Mouse (Mus musculus) forebrain, embryonic 11.5 days (tissue): ENCODE results near the gene Ugt2b5. TPM values are rescaled to one million over a fixed set of nuclear protein-coding genes. Genes with fewer than 3 reads are reported as not detected.

Source experiments
- ATAC-seq: fragments of 200-750 bp; cut with Nextera tagmentation; replicated peaks from 2 replicates; pipeline ENCODE4 v1.8.0; 2017; ENCODE audit warnings: moderate TSS enrichment; ENCODE audit not compliant: low FRiP score
- DNase-seq: peaks from one replicate; pipeline ENCODE4 v3.0.0-alpha.2; 2017; ENCODE audit warnings: low spot score
- H3K27ac ChIP-seq: fragments of 300-500 bp; sonication (generic); 2 replicates; pipeline ENCODE4 v1.5.1; 2014; ENCODE audit warnings: low read depth, low read length
- H3K27me3 ChIP-seq: fragments of 300-500 bp; sonication (generic); 2 replicates; pipeline ENCODE4 v1.6.1; 2014; ENCODE audit warnings: mild to moderate bottlenecking, low read length, mixed read lengths; ENCODE audit not compliant: control insufficient read depth, insufficient read depth
- H3K36me3 ChIP-seq: fragments of 300-500 bp; sonication (generic); 2 replicates; pipeline ENCODE4 v1.6.1; 2014; ENCODE audit warnings: mild to moderate bottlenecking, low read length, moderate library complexity, mixed read lengths; ENCODE audit not compliant: control insufficient read depth, insufficient read depth
- H3K4me1 ChIP-seq: fragments of 300-500 bp; sonication (generic); replicated peaks from 2 replicates; pipeline ENCODE4 v1.6.1; 2014; ENCODE audit warnings: low read length, mixed read lengths; ENCODE audit not compliant: control insufficient read depth, insufficient read depth
- H3K4me2 ChIP-seq: fragments of 300-500 bp; sonication (generic); 2 replicates; pipeline ENCODE4 v1.6.1; 2014; ENCODE audit warnings: low read depth, mild to moderate bottlenecking, low read length, moderate library complexity, mixed read lengths; ENCODE audit not compliant: severe bottlenecking
- H3K4me3 ChIP-seq: fragments of 300-500 bp; sonication (generic); 2 replicates; pipeline ENCODE4 v1.5.1; 2014; ENCODE audit warnings: low read depth, low read length
- H3K9ac ChIP-seq: fragments of 300-500 bp; sonication (generic); 2 replicates; pipeline ENCODE4 v1.6.1; 2014; ENCODE audit warnings: low read length
- H3K9me3 ChIP-seq: fragments of 300-500 bp; sonication (generic); 2 replicates; pipeline ENCODE4 v1.6.1; 2016; ENCODE audit warnings: low read length, mixed read lengths; ENCODE audit not compliant: control insufficient read depth
- WGBS: fragments of 180-500 bp; shearing (Covaris S2); extraction: QIAGEN DNeasy Blood & Tissue Kit; methylation state at CpG from one replicate; pipeline ENCODE4 v1.1.7; 2014; 5-methylcytosine and 5-hydroxymethylcytosine counted together
- polyA plus RNA-seq: library from polyadenylated mRNA; unstranded; fragments of >200 nt; fragmentation: Nextera tagmentation; extraction: Ambion mirVana; gene quantifications from 2 replicates; pipeline ENCODE4 v1.2.1, GENCODE M21; 2014

Gene Ugt2b5
- polyA plus RNA-seq, 1 experiment from 2014 or later: not detected

GRCm38 (mm10) chr5:87089264-87089663 lies 50.9 kb downstream of the Ugt2b5 start:
- H3K4me3 ChIP-seq: no peak overlapping the region
- ATAC-seq (no peak), DNase-seq (no peak)
- H3K4me1 ChIP-seq: no peaks in the 10 kb centered on the region
- no peaks in the 10 kb centered on the region for H3K27me3 ChIP-seq
- no peak overlapping the region for H3K4me2 ChIP-seq
- no peak overlapping the region for H3K9ac ChIP-seq
- no peaks in the 10 kb centered on the region for H3K36me3 ChIP-seq
- H3K27ac ChIP-seq: no peak overlapping the region
- no peaks in the 10 kb centered on the region for H3K9me3 ChIP-seq

DNA sequence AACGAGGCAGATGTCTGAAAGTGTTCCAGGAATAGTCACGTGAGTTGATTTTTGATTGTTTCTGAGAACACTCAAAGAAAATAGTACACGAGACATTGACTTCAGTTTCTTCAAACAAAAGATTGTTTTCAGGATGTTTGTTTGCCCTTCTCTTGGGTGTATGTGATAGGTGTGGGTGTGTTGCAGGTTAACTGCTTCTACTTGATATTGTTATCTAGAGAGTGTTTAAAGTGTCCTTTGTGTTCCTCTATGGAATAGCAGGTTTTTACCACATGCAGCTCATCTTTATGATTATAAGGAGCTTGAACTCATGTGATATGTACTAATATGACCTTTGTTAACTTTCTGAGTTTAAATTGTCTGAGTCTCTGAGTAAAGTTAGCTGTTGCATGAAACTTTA lies 53.8 kb downstream of the Ugt2b5 start:
- Histone ChIP-seq H3K4me1 (no peaks in the 10 kb centered on the region), H3K4me3 (no peak overlapping the region), H3K27me3 (no peaks in the 10 kb centered on the region), H3K4me2 (no peak overlapping the region), H3K9me3 (no peaks in the 10 kb centered on the region), H3K9ac (no peak overlapping the region), H3K36me3 (no peaks in the 10 kb centered on the region), H3K27ac (no peak overlapping the region)
- no peak for DNase-seq
- WGBS: 80% methylated on average over 3 of the region's 3 CpGs
- ATAC-seq: no peak

Other genes starting within 250 kb of the Ugt2b5 start
- not detected in 2 replicates for gene Ugt2b34, start 233.4 kb downstream of the Ugt2b5 start, polyA plus RNA-seq
- gene Ugt2b1, start 213.8 kb downstream of the Ugt2b5 start, polyA plus RNA-seq: not detected in 2 replicates
- gene Ugt2b35, start 139.5 kb downstream of the Ugt2b5 start, polyA plus RNA-seq: not detected in 2 replicates
- gene Ugt2b36, start 47.8 kb downstream of the Ugt2b5 start, polyA plus RNA-seq: not detected in 2 replicates
- gene Ugt2b37, start 114.5 kb upstream of the Ugt2b5 start, polyA plus RNA-seq: not detected in 2 replicates
- gene Ugt2a3, start 196.9 kb upstream of the Ugt2b5 start, polyA plus RNA-seq: not detected in 2 replicates